Mouse (Mus musculus) heart, adult 2 months (tissue): ENCODE results near the gene Nfatc4.

Experiments
- CTCF ChIP-seq: fragments of 200-600 bp; IDR thresholded peaks from 2 replicates; pipeline ENCODE4 v1.8.1; 2022; ENCODE audit warnings: antibody characterized with exemption, mild to moderate bottlenecking, moderate library complexity
- POLR2A ChIP-seq: fragments of 200-500 bp; IDR thresholded peaks from 2 replicates; pipeline ENCODE4 v1.6.1; 2011; ENCODE audit warnings: mild to moderate bottlenecking, low read depth, low read length, control low read depth; ENCODE audit not compliant: insufficient read depth

DNA sequence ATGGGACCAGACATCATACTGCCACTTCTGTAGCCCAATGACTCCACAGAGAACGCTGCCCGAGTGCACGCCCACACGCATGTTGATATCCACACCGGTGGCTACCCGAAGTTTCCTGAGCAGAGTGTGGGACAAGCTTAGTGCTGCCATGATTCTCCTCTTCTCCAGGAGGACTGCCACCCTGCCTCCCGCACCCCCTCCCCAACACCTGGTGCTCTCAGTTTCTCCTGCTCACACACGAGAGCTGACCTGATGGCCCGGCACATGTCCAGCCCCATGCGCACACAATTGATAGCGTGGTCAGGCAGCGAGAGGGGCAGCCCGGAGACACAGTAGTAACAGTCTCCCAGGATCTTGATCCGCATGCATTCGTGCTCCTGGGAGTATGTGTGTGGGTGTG lies 44.3 kb upstream of the Nfatc4 start:
- TF ChIP-seq CTCF = no peak
- no peak for TF ChIP-seq POLR2A
